Mouse (Mus musculus): ENCODE measurements around the gene Asic1. TPM values are rescaled to one million over a fixed set of nuclear protein-coding genes. Genes with fewer than 3 reads are reported as not detected.

Asic1 gene
- total and polyA plus RNA-seq, 2 experiments = 0.16 TPM; not detected in 1

- no peak overlapping the region for H3K4me3 ChIP-seq (ENCODE audit: insufficient read depth, low read depth, low read length)
- H3K27me3 ChIP-seq (ENCODE audit: control insufficient read depth, insufficient read depth, low read length) = no peaks in the 10 kb centered on the region
- DNase-seq (ENCODE audit: extremely low read depth, low read depth, low spot score) = peak; percentile 55
- 0 out of 2 replicates have a peak, but pooled peaks cover 3% of the 10 kb centered on the region for H3K79me2 ChIP-seq (ENCODE audit: control insufficient read depth, insufficient read depth, low read length)
- H3K9ac ChIP-seq (ENCODE audit: low read depth, low read length) = no peak overlapping the region
- H3K4me1 ChIP-seq (ENCODE audit: control insufficient read depth, insufficient read depth, low read length) = peaks cover 6% of the 10 kb centered on the region; the same call in 1 of the 2 replicates
- H3K27ac ChIP-seq (replicated peaks; ENCODE audit: insufficient read depth, low read depth, low read length) = no peak overlapping the region
- peaks cover 4% of the 10 kb centered on the region; the same call in 1 of the 2 replicates for H3K36me3 ChIP-seq (ENCODE audit: control insufficient read depth, insufficient read depth, low read length)
- TF ChIP-seq POLR2A (IDR thresholded peaks at IDR 0.05; ENCODE audit: extremely low read depth, insufficient read depth, low read length) = no peak
- TF ChIP-seq CTCF (IDR thresholded peaks at IDR 0.05; ENCODE audit: low read depth, low read length) = no peak
- 62% methylated on average over 23 of the region's 23 CpGs for WGBS
These were observed 34.0 kb downstream of the Asic1 start for GRCm38 (mm10) chr15:99704041-99704681.

DNA sequence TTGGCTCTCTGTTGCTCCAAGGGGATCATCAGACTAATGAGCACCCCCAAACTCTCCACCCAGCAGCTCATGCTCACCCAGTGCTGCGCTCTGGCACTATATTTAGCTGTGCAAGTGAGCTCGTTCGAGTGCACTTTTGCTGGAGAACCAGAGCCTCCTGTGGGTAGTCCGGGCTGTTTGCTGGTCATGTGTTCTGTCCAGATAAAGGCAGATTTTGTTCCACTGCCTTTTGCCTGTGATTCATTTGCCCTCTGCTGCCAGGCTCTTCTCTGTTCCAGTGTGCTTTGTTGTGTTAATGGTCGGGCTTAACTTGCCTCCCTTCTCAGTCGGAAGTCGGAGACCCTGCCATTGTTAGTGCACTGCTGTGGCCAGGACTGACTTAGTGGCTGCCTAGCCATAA is 34.7 kb downstream of the Asic1 start:
- Histone ChIP-seq H3K27me3 (ENCODE audit: control insufficient read depth, insufficient read depth, low read length) (no peaks in the 10 kb centered on the region), H3K9ac (ENCODE audit: low read depth, low read length) (no peak overlapping the region), H3K4me1 (ENCODE audit: control insufficient read depth, insufficient read depth, low read length) (peaks cover 8% of the 10 kb centered on the region), H3K36me3 (ENCODE audit: control insufficient read depth, insufficient read depth, low read length) (peaks cover 4% of the 10 kb centered on the region; the same call in 1 of the 2 replicates), H3K4me3 (ENCODE audit: insufficient read depth, low read depth, low read length) (no peak overlapping the region), H3K79me2 (ENCODE audit: control insufficient read depth, insufficient read depth, low read length) (0 out of 2 replicates have a peak, but pooled peaks cover 3% of the 10 kb centered on the region), H3K27ac (replicated peaks; ENCODE audit: insufficient read depth, low read depth, low read length) (no peak overlapping the region)
- no peak for DNase-seq (ENCODE audit: extremely low read depth, low read depth, low spot score)
- no peak for TF ChIP-seq POLR2A (IDR thresholded peaks at IDR 0.05; ENCODE audit: extremely low read depth, insufficient read depth, low read length)
- 87% methylated on average over 7 of the region's 7 CpGs for WGBS

DNA sequence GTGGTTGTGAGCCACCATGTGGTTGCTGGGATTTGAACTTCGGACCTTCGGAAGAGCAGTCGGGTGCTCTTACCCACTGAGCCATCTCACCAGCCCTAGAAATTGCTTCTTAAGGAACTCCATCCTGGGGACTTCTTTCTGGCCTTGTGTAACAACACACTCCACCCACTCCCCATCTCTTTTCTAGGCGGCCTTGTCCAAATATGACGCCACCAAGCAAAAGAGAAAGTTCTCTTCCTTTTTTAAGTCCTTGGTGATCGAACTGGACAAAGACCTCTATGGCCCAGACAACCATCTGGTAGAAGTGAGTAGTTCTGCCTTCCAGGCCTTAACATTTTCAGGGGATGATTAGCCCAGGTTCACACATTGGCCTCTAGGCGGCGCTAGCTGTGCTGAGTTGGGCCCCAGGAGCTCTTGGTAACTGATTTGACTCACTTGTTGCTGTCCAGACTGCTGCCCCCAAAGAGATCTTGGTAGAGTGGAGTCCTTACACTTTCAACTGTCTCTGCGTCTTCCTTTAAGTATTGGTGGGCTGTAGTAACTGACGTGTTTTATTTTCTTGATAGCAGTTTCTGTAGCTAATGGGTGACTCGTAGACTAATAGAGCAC is 35.4 kb downstream of the Asic1 start, which contains the start of gene Gm17349:
TSS of gene Gm17349 (minus strand) at position 51 of the 609 bp plus-strand sequence.
- DNase-seq (ENCODE audit: extremely low read depth, low read depth, low spot score) = peak; percentile 49
- TF ChIP-seq CTCF (IDR thresholded peaks at IDR 0.05; ENCODE audit: low read depth, low read length) (peak; percentile 90), POLR2A (IDR thresholded peaks at IDR 0.05; ENCODE audit: extremely low read depth, insufficient read depth, low read length) (no peak)

DNA sequence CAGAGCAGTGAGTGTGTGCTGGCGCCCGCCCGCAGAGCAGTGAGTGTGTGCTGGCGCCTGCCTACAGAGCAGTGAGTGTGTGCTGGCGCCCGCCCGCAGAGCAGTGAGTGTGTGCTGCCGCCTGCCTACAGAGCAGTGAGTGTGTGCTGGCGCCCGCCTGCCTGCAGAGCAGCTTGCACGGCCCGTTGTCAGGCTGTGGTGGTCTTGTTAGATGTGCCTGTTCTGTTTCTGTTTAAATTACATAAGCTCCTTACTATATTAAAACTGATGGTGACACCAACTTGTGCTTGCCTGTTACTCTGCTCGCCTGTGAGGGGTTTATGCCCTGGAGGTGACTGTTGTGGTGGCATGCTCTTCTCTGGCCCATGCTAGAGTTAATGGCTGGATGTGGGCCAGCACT is 38.0 kb downstream of the Asic1 start:
- 96% methylated on average over 13 of the region's 13 CpGs for WGBS
- no peak for DNase-seq (ENCODE audit: extremely low read depth, low read depth, low spot score)
- no peak for TF ChIP-seq CTCF (IDR thresholded peaks at IDR 0.05; ENCODE audit: low read depth, low read length)
- Histone ChIP-seq H3K9ac (ENCODE audit: low read depth, low read length) (no peak overlapping the region), H3K27ac (replicated peaks; ENCODE audit: insufficient read depth, low read depth, low read length) (no peak overlapping the region), H3K4me3 (ENCODE audit: insufficient read depth, low read depth, low read length) (no peak overlapping the region), H3K27me3 (ENCODE audit: control insufficient read depth, insufficient read depth, low read length) (no peaks in the 10 kb centered on the region), H3K36me3 (ENCODE audit: control insufficient read depth, insufficient read depth, low read length) (peaks cover 4% of the 10 kb centered on the region; the same call in 1 of the 2 replicates), H3K79me2 (ENCODE audit: control insufficient read depth, insufficient read depth, low read length) (no peaks in the 10 kb centered on the region), H3K4me1 (ENCODE audit: control insufficient read depth, insufficient read depth, low read length) (peaks cover 26% of the 10 kb centered on the region)

More for the DNA sequence above, 35.4 kb downstream of the Asic1 start, which contains the start of gene Gm17349:
- Histone ChIP-seq H3K9ac (ENCODE audit: low read depth, low read length) (no peak within 1 kb of the TSS), H3K4me1 (ENCODE audit: control insufficient read depth, insufficient read depth, low read length) (peaks cover 12% of the 10 kb centered on the region), H3K4me3 (ENCODE audit: insufficient read depth, low read depth, low read length) (no peak within 1 kb of the TSS), H3K27ac (replicated peaks; ENCODE audit: insufficient read depth, low read depth, low read length) (no peak within 1 kb of the TSS), H3K27me3 (ENCODE audit: control insufficient read depth, insufficient read depth, low read length) (no peaks in the 10 kb centered on the region), H3K79me2 (ENCODE audit: control insufficient read depth, insufficient read depth, low read length) (0 out of 2 replicates have a peak, but pooled peaks cover 2% of the 10 kb centered on the region), H3K36me3 (ENCODE audit: control insufficient read depth, insufficient read depth, low read length) (peaks cover 4% of the 10 kb centered on the region; the same call in 1 of the 2 replicates)
- 66% methylated on average over 11 of the region's 11 CpGs for WGBS

DNA sequence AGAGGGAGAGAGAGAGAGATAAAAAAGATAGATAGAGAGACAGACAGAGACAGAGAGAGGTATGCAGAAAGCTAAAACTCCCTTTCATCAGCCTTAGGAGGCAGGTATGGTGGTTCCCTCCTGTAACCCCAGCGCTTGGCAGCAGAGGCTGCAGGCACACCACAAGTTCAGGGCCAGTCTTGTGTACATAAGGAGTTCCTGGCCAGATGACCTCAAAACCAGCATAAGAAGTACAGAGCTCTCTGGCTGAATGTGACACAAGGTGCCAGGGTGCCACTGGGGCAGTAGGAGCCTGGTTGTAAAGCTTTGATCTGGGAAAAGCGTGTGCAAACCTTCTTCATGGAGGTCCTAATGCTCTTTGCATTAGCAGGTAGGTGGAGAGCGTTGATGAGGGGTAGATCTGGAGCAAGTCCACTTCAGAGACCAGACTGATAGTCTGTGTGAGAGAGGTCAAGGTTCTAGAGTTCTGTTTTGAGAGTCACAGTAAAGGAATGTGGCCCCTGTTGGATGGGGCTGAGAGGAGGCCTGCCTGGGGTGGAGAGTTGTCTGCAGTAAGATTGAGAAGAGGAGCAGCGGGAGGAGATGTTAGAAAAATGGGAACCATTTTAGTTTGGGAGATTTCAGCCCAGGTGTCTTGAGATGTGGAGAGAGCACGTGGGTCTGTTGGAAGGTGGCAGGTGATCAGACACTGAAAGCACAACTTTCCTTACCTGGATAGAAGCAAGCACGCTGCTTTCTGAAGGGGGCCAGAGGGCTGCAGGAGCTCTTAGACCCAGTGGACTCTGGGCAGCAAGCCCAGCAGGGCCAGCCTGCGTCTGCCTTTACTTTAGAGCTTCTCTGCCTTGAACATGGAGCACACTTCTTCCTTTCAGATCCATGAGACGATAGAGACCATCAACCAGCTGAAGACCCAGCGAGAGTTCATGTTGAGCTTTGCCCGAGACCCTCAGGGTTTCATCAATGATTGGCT is 40.3 kb downstream of the Asic1 start:
- peak overlapping the region; percentile 7; the same call in 1 of the 2 replicates for H3K9ac ChIP-seq (ENCODE audit: low read depth, low read length)
- peaks cover 4% of the 10 kb centered on the region; the same call in 1 of the 2 replicates for H3K36me3 ChIP-seq (ENCODE audit: control insufficient read depth, insufficient read depth, low read length)
- WGBS = 28% methylated on average over 10 of the region's 10 CpGs
- no peaks in the 10 kb centered on the region for H3K27me3 ChIP-seq (ENCODE audit: control insufficient read depth, insufficient read depth, low read length)
- TF ChIP-seq CTCF (IDR thresholded peaks at IDR 0.05; ENCODE audit: low read depth, low read length) (peak; percentile 41), POLR2A (IDR thresholded peaks at IDR 0.05; ENCODE audit: extremely low read depth, insufficient read depth, low read length) (no peak)
- H3K4me3 ChIP-seq (ENCODE audit: insufficient read depth, low read depth, low read length) = no peak overlapping the region
- peak; percentile 97 for DNase-seq (ENCODE audit: extremely low read depth, low read depth, low spot score)
- peak overlapping the region; percentile 67 for H3K27ac ChIP-seq (replicated peaks; ENCODE audit: insufficient read depth, low read depth, low read length)
- peaks cover 32% of the 10 kb centered on the region for H3K4me1 ChIP-seq (ENCODE audit: control insufficient read depth, insufficient read depth, low read length)
- no peaks in the 10 kb centered on the region for H3K79me2 ChIP-seq (ENCODE audit: control insufficient read depth, insufficient read depth, low read length)

Data from liver, adult 2 months (tissue).